Mouse (Mus musculus) lung, embryonic 16.5 days (tissue): Measurements from ENCODE around the gene Rpgrip1l. TPM values are rescaled to one million over a fixed set of nuclear protein-coding genes. Genes with fewer than 3 reads are reported as not detected.
A peak's percentile ranks its signal among the peaks of the same experiment; 100 is the strongest.

Experiments
- ATAC-seq: fragments of 200-750 bp; cut with Nextera tagmentation; 2 replicates; pipeline ENCODE4 v1.8.0; 2017; ENCODE audit warnings: low read depth, mild to moderate bottlenecking, moderate library complexity
- H3K27ac ChIP-seq: fragments of 300-500 bp; sonication (generic); 2 replicates; pipeline ENCODE4 v1.5.1; 2014; ENCODE audit warnings: mild to moderate bottlenecking, control low read depth, low read length
- H3K27me3 ChIP-seq: fragments of 300-500 bp; sonication (generic); 2 replicates; pipeline ENCODE4 v1.6.1; 2014; ENCODE audit warnings: low read depth, low read length, mixed read lengths; ENCODE audit not compliant: control insufficient read depth, insufficient read depth
- H3K36me3 ChIP-seq: fragments of 300-500 bp; sonication (generic); 2 replicates; pipeline ENCODE4 v1.6.1; 2014; ENCODE audit warnings: low read length; ENCODE audit not compliant: control insufficient read depth, insufficient read depth
- H3K4me1 ChIP-seq: fragments of 300-500 bp; sonication (generic); replicated peaks from 2 replicates; pipeline ENCODE4 v1.6.1; 2014; ENCODE audit warnings: low read length, mixed read lengths; ENCODE audit not compliant: control insufficient read depth, insufficient read depth
- H3K4me2 ChIP-seq: fragments of 300-500 bp; sonication (generic); 2 replicates; pipeline ENCODE4 v1.6.1; 2014; ENCODE audit warnings: low read depth, low read length, control low read depth
- H3K4me3 ChIP-seq: fragments of 300-500 bp; sonication (generic); 2 replicates; pipeline ENCODE4 v1.5.1; 2014; ENCODE audit warnings: mild to moderate bottlenecking, low read length, control low read depth
- H3K9ac ChIP-seq: fragments of 300-500 bp; sonication (generic); 2 replicates; pipeline ENCODE4 v1.6.1; 2014; ENCODE audit warnings: low read length, control low read depth
- H3K9me3 ChIP-seq: fragments of 300-500 bp; sonication (generic); 2 replicates; pipeline ENCODE4 v1.6.1; 2016; ENCODE audit warnings: low read length; ENCODE audit not compliant: control insufficient read depth
- WGBS: fragments of 180-500 bp; shearing (Covaris S2); extraction: QIAGEN DNeasy Blood & Tissue Kit; methylation state at CpG from one replicate; pipeline ENCODE4 v1.1.7; 2014; 5-methylcytosine and 5-hydroxymethylcytosine counted together
- polyA plus RNA-seq: library from polyadenylated mRNA; unstranded; fragments of >200 nt; fragmentation: Nextera tagmentation; extraction: Ambion mirVana; gene quantifications from 2 replicates; pipeline ENCODE4 v1.2.1, GENCODE M21; 2015

Gene Rpgrip1l
- polyA plus RNA-seq, 1 experiment from 2014 or later = 12.9 TPM

- no peak overlapping the region for H3K27ac ChIP-seq
- no peak for ATAC-seq
Measured at GRCm38 (mm10) chr8:91323511-91323910, 10.4 kb upstream of the Rpgrip1l start.

DNA sequence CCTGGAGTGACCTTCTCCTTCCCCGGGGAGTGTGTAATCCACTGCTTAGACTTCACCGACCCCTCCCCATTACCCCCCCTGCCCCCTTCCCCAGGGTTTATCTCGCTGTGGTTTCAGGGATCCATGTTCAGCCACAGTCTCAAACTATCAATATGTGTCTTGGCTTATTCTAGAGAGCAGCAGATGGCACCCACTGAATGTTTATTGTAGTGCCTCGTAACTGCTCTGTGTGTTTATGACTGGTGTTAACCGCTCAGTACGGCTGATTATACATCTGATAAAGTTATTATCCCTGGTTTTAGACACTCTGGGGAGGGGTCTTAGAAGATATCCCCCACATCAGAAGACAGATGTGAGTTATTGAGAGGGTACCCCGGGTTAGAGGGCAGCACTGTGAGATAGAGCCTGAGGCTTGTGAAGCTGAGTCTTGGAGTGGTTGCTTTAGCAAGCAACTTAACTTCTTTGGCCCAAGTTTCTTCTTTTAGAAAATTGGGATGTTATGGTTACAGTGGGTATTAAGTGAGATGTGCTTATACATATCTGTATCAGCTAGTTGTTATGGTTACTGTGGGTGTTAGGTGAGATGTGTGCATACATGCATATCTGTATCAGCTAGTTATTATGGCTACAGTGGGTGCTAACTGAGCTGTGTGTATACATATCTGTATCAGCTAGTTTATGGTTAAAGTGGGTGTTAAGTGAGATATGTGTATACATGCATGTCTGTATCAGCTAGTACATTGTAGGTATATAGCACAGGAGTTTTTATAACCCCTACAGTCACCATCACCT, 6.1 kb upstream of the Rpgrip1l start:
- ATAC-seq = peak; percentile 78
- peaks cover 16% of the 10 kb centered on the region for H3K4me1 ChIP-seq
- H3K9ac ChIP-seq = no peak overlapping the region

More at GRCm38 (mm10) chr8:91323511-91323910, 10.4 kb upstream of the Rpgrip1l start:
- H3K9ac ChIP-seq = no peak overlapping the region
- peaks cover 7% of the 10 kb centered on the region for H3K4me1 ChIP-seq
- H3K4me3 ChIP-seq = no peak overlapping the region
- no peaks in the 10 kb centered on the region for H3K27me3 ChIP-seq
- WGBS = 78% methylated on average over 7 of the region's 7 CpGs
- no peak overlapping the region for H3K4me2 ChIP-seq
- no peaks in the 10 kb centered on the region for H3K9me3 ChIP-seq
- no peaks in the 10 kb centered on the region for H3K36me3 ChIP-seq

GRCm38 (mm10) chr8:91317567-91318227, 4.6 kb upstream of the Rpgrip1l start:
- Histone ChIP-seq H3K9me3 (no peaks in the 10 kb centered on the region), H3K27me3 (no peaks in the 10 kb centered on the region), H3K4me3 (no peak overlapping the region), H3K4me2 (no peak overlapping the region), H3K4me1 (peaks cover 12% of the 10 kb centered on the region), H3K27ac (no peak overlapping the region), H3K36me3 (no peaks in the 10 kb centered on the region), H3K9ac (no peak overlapping the region)
- WGBS = 89% methylated on average over 5 of the region's 5 CpGs
- ATAC-seq = no peak

More for the DNA sequence above, 6.1 kb upstream of the Rpgrip1l start:
- Histone ChIP-seq H3K27me3 (no peaks in the 10 kb centered on the region), H3K4me3 (no peak overlapping the region), H3K27ac (no peak overlapping the region), H3K36me3 (no peaks in the 10 kb centered on the region), H3K9me3 (no peaks in the 10 kb centered on the region), H3K4me2 (no peak overlapping the region)
- 36% methylated on average over 7 of the region's 7 CpGs for WGBS

- Histone ChIP-seq H3K27me3 (no peaks in the 10 kb centered on the region), H3K9ac (peak overlapping the region; percentile 77), H3K36me3 (no peaks in the 10 kb centered on the region), H3K27ac (no peak overlapping the region), H3K4me1 (peaks cover 18% of the 10 kb centered on the region), H3K4me3 (peak overlapping the region; percentile 65), H3K4me2 (peak overlapping the region; percentile 85), H3K9me3 (no peaks in the 10 kb centered on the region)
- ATAC-seq = no peak
- 67% methylated on average over 2 of the region's 2 CpGs for WGBS
Measured at GRCm38 (mm10) chr8:91312342-91312741, 720 bp downstream of the Rpgrip1l start.

GRCm38 (mm10) chr8:91304481-91305386, 8.3 kb downstream of the Rpgrip1l start:
- Histone ChIP-seq H3K4me3 (no peak overlapping the region), H3K27me3 (no peaks in the 10 kb centered on the region), H3K9ac (no peak overlapping the region), H3K4me2 (no peak overlapping the region), H3K4me1 (no peaks in the 10 kb centered on the region), H3K36me3 (peaks cover 3% of the 10 kb centered on the region; the same call in 1 of the 2 replicates), H3K27ac (no peak overlapping the region), H3K9me3 (no peaks in the 10 kb centered on the region)
- WGBS = 63% methylated on average over 17 of the region's 17 CpGs
- no peak for ATAC-seq

GRCm38 (mm10) chr8:91298672-91299071, 14.4 kb downstream of the Rpgrip1l start:
- Histone ChIP-seq H3K27me3 (no peaks in the 10 kb centered on the region), H3K9ac (no peak overlapping the region), H3K27ac (no peak overlapping the region), H3K4me2 (no peak overlapping the region), H3K4me3 (no peak overlapping the region), H3K9me3 (no peaks in the 10 kb centered on the region), H3K4me1 (no peaks in the 10 kb centered on the region), H3K36me3 (0 out of 2 replicates have a peak, but pooled peaks cover 3% of the 10 kb centered on the region)
- no peak for ATAC-seq
- WGBS = 90% methylated on average over 2 of the region's 2 CpGs

- WGBS = 88% methylated on average over 5 of the region's 5 CpGs
- Histone ChIP-seq H3K27me3 (no peaks in the 10 kb centered on the region), H3K27ac (no peak overlapping the region)
Measured at GRCm38 (mm10) chr8:91295786-91296185, 17.3 kb downstream of the Rpgrip1l start.

DNA sequence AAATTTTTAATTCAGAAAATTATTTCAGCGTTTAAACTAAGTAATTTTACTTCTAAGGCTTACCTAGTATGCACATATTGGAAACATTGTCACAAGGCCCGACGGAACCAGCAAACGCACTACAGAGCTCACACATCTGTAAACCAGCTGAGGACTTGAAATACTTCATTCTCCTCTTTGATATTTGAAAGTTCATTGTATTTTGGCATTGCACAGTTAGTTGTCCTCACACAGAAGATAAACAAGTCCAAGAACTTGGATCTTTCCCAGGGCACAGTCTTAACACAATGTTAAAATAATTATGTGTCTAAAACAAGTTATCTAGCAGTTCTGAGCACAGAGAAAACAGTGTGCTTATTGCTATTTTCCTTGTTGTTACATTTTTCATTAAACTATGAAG, 22.5 kb downstream of the Rpgrip1l start:
- no peak overlapping the region for H3K9ac ChIP-seq
- WGBS = 52% methylated on average over 4 of the region's 4 CpGs
- no peak overlapping the region for H3K27ac ChIP-seq
- H3K9me3 ChIP-seq = no peaks in the 10 kb centered on the region
- H3K4me1 ChIP-seq = peaks cover 11% of the 10 kb centered on the region; the same call in 1 of the 2 replicates
- no peaks in the 10 kb centered on the region for H3K27me3 ChIP-seq
- H3K4me3 ChIP-seq = no peak overlapping the region
- H3K4me2 ChIP-seq = no peak overlapping the region
- peak; percentile 82 for ATAC-seq
- no peaks in the 10 kb centered on the region for H3K36me3 ChIP-seq

More at GRCm38 (mm10) chr8:91295786-91296185, 17.3 kb downstream of the Rpgrip1l start:
- no peak overlapping the region for H3K9ac ChIP-seq
- ATAC-seq = no peak
- H3K4me2 ChIP-seq = no peak overlapping the region
- no peaks in the 10 kb centered on the region for H3K36me3 ChIP-seq
- no peaks in the 10 kb centered on the region for H3K9me3 ChIP-seq
- no peak overlapping the region for H3K4me3 ChIP-seq
- H3K4me1 ChIP-seq = peaks cover 8% of the 10 kb centered on the region; the same call in 1 of the 2 replicates
